Mouse (Mus musculus) MEL (cell line): ENCODE measurements around the gene Man2a2. TPM values are rescaled to one million over a fixed set of nuclear protein-coding genes. Genes with fewer than 3 reads are reported as not detected.
A peak's percentile ranks its signal among the peaks of the same experiment; 100 is the strongest.

Experiments
- DNase-seq: peaks from one replicate; pipeline ENCODE4 v3.0.0; 2011; ENCODE audit warnings: low read depth, low spot score
- H3K27ac ChIP-seq: 2 replicates; pipeline ENCODE4 v1.5.1; 2012; ENCODE audit warnings: low read depth, mild to moderate bottlenecking, control low read depth, low read length, moderate library complexity; ENCODE audit not compliant: control insufficient read depth
- H3K27me3 ChIP-seq, 2 experiments: fragments of 150-350 bp in 1 of 2; sonication (generic) in 1 of 2; 2 replicates each; pipeline ENCODE4 v1.6.1; 2012; ENCODE audit warnings: low read length in 2 of 2, mild to moderate bottlenecking in 2 of 2, improper control_type of control experiment in 1 of 2, moderate library complexity in 1 of 2; ENCODE audit not compliant: insufficient read depth in 2 of 2, control insufficient read depth in 1 of 2
- H3K36me3 ChIP-seq, 2 experiments: 2 replicates each; pipeline ENCODE4 v1.6.1; 2012 to 2014; ENCODE audit warnings: low read length in 2 of 2, improper control_type of control experiment in 1 of 2, inconsistent platforms in 1 of 2, mild to moderate bottlenecking in 1 of 2; ENCODE audit not compliant: insufficient read depth in 2 of 2, control insufficient read depth in 1 of 2
- H3K4me1 ChIP-seq, 2 experiments: fragments of 150-350 bp in 1 of 2; sonication (generic) in 1 of 2; 2 replicates each; pipeline ENCODE4 v1.6.1; 2012; ENCODE audit warnings: low read length in 2 of 2, improper control_type of control experiment in 1 of 2, mild to moderate bottlenecking in 1 of 2; ENCODE audit not compliant: insufficient read depth in 2 of 2, control insufficient read depth in 1 of 2
- H3K4me3 ChIP-seq, 2 experiments: fragments of 150-350 bp in 1 of 2; sonication (generic) in 1 of 2; 2 replicates each; pipeline ENCODE4 v1.5.1; 2012; ENCODE audit warnings: low read depth in 2 of 2, low read length in 2 of 2, mild to moderate bottlenecking in 2 of 2, moderate library complexity in 2 of 2, control low read depth in 1 of 2, improper control_type of control experiment in 1 of 2; ENCODE audit not compliant: control insufficient read depth in 1 of 2, insufficient read depth in 1 of 2
- H3K79me2 ChIP-seq: 2 replicates; pipeline ENCODE4 v1.6.1; 2012; ENCODE audit warnings: mild to moderate bottlenecking, low read length, moderate library complexity; ENCODE audit not compliant: control insufficient read depth, poor library complexity, insufficient read depth
- H3K9ac ChIP-seq: 2 replicates; pipeline ENCODE4 v1.6.1; 2012; ENCODE audit warnings: low read depth, mild to moderate bottlenecking, control low read depth, low read length, moderate library complexity; ENCODE audit not compliant: control insufficient read depth, poor library complexity, severe bottlenecking
- H3K9me3 ChIP-seq: fragments of 150-350 bp; sonication (generic); replicated peaks from 2 replicates; pipeline ENCODE4 v1.6.1; 2012; ENCODE audit warnings: mild to moderate bottlenecking, low read length, improper control_type of control experiment, moderate library complexity; ENCODE audit not compliant: insufficient read depth
- CTCF ChIP-seq, 3 experiments: IDR thresholded peaks in 2 of 3; conservative IDR thresholded peaks in 1 of 3; 2 replicates each; pipeline ENCODE4 v1.5.1; 2011 to 2012; ENCODE audit warnings: low read length in 3 of 3, low read depth in 2 of 3, mild to moderate bottlenecking in 2 of 3, improper control_type of control experiment in 1 of 3, inconsistent platforms in 1 of 3, mixed read lengths in 1 of 3, moderate library complexity in 1 of 3; ENCODE audit not compliant: control insufficient read depth in 1 of 3, insufficient read depth in 1 of 3, poor library complexity in 1 of 3, severe bottlenecking in 1 of 3
- E2F4 ChIP-seq: IDR thresholded peaks from 2 replicates; pipeline ENCODE4 v1.6.1; 2011; ENCODE audit warnings: low read depth, low read length, improper control_type of control experiment, borderline replicate concordance
- KAT2A ChIP-seq: conservative IDR thresholded peaks from 2 replicates; pipeline ENCODE4 v1.6.1; 2012; ENCODE audit warnings: low read depth, low read length, improper control_type of control experiment, inconsistent platforms
- MAX ChIP-seq: IDR thresholded peaks from 2 replicates; pipeline ENCODE4 v1.6.1; 2011; ENCODE audit warnings: low read length, improper control_type of control experiment
- MAZ ChIP-seq: IDR thresholded peaks from 2 replicates; pipeline ENCODE4 v1.6.1; 2012; ENCODE audit warnings: low read depth, mild to moderate bottlenecking, inconsistent platforms, low read length, improper control_type of control experiment
- MXI1 ChIP-seq: IDR thresholded peaks from 2 replicates; pipeline ENCODE4 v1.6.1; 2011; ENCODE audit warnings: mild to moderate bottlenecking, low read depth, low read length, improper control_type of control experiment
- MYB ChIP-seq: IDR thresholded peaks from 2 replicates; pipeline ENCODE4 v1.6.1; 2011; ENCODE audit warnings: mild to moderate bottlenecking, low read depth, low read length, improper control_type of control experiment
- MYC ChIP-seq: IDR thresholded peaks from 2 replicates; pipeline ENCODE4 v1.6.1; 2011; ENCODE audit warnings: low read depth, mild to moderate bottlenecking, low read length, improper control_type of control experiment, moderate library complexity
- NELFE ChIP-seq: IDR thresholded peaks from 2 replicates; pipeline ENCODE4 v1.6.1; 2011; ENCODE audit warnings: low read depth, low read length, improper control_type of control experiment
- NRF1 ChIP-seq: IDR thresholded peaks from 2 replicates; pipeline ENCODE4 v1.6.1; 2014; ENCODE audit warnings: low read depth, mild to moderate bottlenecking, inconsistent platforms, low read length, improper control_type of control experiment, moderate library complexity; ENCODE audit not compliant: poor library complexity, insufficient read depth, severe bottlenecking
- POLR2AphosphoS2 ChIP-seq: IDR thresholded peaks from 2 replicates; pipeline ENCODE4 v1.6.1; 2011; ENCODE audit warnings: low read length, improper control_type of control experiment
- POLR2AphosphoS5 ChIP-seq: IDR thresholded peaks from 2 replicates; pipeline ENCODE4 v1.6.1; 2012; ENCODE audit warnings: low read depth, borderline replicate concordance, mild to moderate bottlenecking, inconsistent platforms, low read length, moderate library complexity, mixed read lengths
- RAD21 ChIP-seq: IDR thresholded peaks from 2 replicates; pipeline ENCODE4 v1.6.1; 2011; ENCODE audit warnings: mild to moderate bottlenecking, low read depth, low read length, improper control_type of control experiment
- UBTF ChIP-seq: IDR thresholded peaks from 2 replicates; pipeline ENCODE4 v1.6.1; 2012; ENCODE audit warnings: low read depth, mild to moderate bottlenecking, inconsistent platforms, low read length, improper control_type of control experiment, moderate library complexity, borderline replicate concordance; ENCODE audit not compliant: insufficient read depth
- USF2 ChIP-seq, 2 experiments: IDR thresholded peaks; 2 replicates each; pipeline ENCODE4 v1.6.1; 2011 to 2012; ENCODE audit warnings: improper control_type of control experiment in 2 of 2, low read length in 2 of 2, borderline replicate concordance in 1 of 2, inconsistent platforms in 1 of 2, low read depth in 1 of 2, mild to moderate bottlenecking in 1 of 2; ENCODE audit not compliant: insufficient read depth in 1 of 2
- polyA plus RNA-seq, 2 experiments: library from polyadenylated mRNA; stranded (reverse) in 1 of 2; unstranded in 1 of 2; fragments of >175 nt in 1 of 2; fragments of >200 nt in 1 of 2; gene quantifications; 2 replicates each; pipeline versions ENCODE4 v1.2.1 to v1.2.4; 2012; ENCODE audit warnings: low replicate concordance in 2 of 2, low read depth in 1 of 2; ENCODE audit not compliant: insufficient read length in 2 of 2, insufficient read depth in 1 of 2, missing spikeins in 1 of 2
- total RNA-seq: library from RNA; depleted of rRNA; stranded (reverse); fragments of 300-350 nt; gene quantifications from 2 replicates; pipeline ENCODE4 v1.2.3, GENCODE M21; 2012

Man2a2 gene
- total and polyA plus RNA-seq, 3 experiments = 19.2 to 38.6 TPM; not detected in 1

GRCm38 (mm10) chr7:80324043-80324815 lies 46.9 kb downstream of the Man2a2 start, which contains the start of gene Rccd1 (continued):
- TF ChIP-seq UBTF (no peak), RAD21 (no peak), KAT2A (no peak; the same call in 1 of the 2 replicates), POLR2AphosphoS2 (peak; percentile 96)

- no peaks in the 10 kb centered on the region for H3K9me3 ChIP-seq
- H3K27me3 ChIP-seq = no peaks in the 10 kb centered on the region
- DNase-seq = peak; percentile 28
- peaks cover 24% of the 10 kb centered on the region for H3K79me2 ChIP-seq
- peak overlapping the region; percentile 88 for H3K27ac ChIP-seq
- peak overlapping the region; percentile 97 for H3K9ac ChIP-seq
- H3K36me3 ChIP-seq = peaks cover 2 to 4% of the 10 kb centered on the region in 2 experiments
- H3K4me3 ChIP-seq = peak overlapping the region; percentile 81 to 94
- TF ChIP-seq USF2 (IDR thresholded peaks at IDR 0.05; ENCODE audit: borderline replicate concordance in 1 of 2, insufficient read depth in 1 of 2, low read depth in 1 of 2, low read length in 2 of 2) (no peak), POLR2AphosphoS2 (no peak), RAD21 (no peak), MXI1 (no peak), MYC (no peak), UBTF (no peak), CTCF (IDR thresholded peaks at IDR 0.05 in 2 of 3, conservative IDR thresholded peaks at IDR 0.05 in 1 of 3; ENCODE audit: control insufficient read depth in 1 of 3, insufficient read depth in 1 of 3, low read depth in 2 of 3, low read length in 3 of 3, poor library complexity in 1 of 3, severe bottlenecking in 1 of 3) (no peak; a peak in 1 of 6 replicates), MAZ (no peak), MAX (no peak), E2F4 (no peak)
- peaks cover 0 to 7% of the 10 kb centered on the region in 2 experiments; a peak in 2 of 4 replicates for H3K4me1 ChIP-seq
Measured at GRCm38 (mm10) chr7:80323336-80323735, 47.8 kb downstream of the Man2a2 start.

GRCm38 (mm10) chr7:80319846-80320496 lies 51.2 kb downstream of the Man2a2 start:
- peaks cover 0 to 7% of the 10 kb centered on the region in 2 experiments; a peak in 2 of 4 replicates for H3K4me1 ChIP-seq
- no peaks in the 10 kb centered on the region for H3K9me3 ChIP-seq
- TF ChIP-seq POLR2AphosphoS5 = no peak
- TF ChIP-seq NRF1 = no peak
- no peak for TF ChIP-seq MYB
- TF ChIP-seq NELFE = no peak
- no peak for TF ChIP-seq MXI1
- H3K79me2 ChIP-seq = peaks cover 24% of the 10 kb centered on the region
- no peak for DNase-seq
- no peak overlapping the region for H3K4me3 ChIP-seq
- H3K27ac ChIP-seq = no peak overlapping the region
- H3K27me3 ChIP-seq = no peaks in the 10 kb centered on the region
- no peak overlapping the region for H3K9ac ChIP-seq
- peaks cover 4 to 9% of the 10 kb centered on the region in 2 experiments for H3K36me3 ChIP-seq
